Mouse (Mus musculus) embryonic fibroblast, embryonic 13.5 days (primary cell): Measurements from ENCODE around the gene Cldn12.

Source experiments
- CTCF ChIP-seq: IDR thresholded peaks from 2 replicates; pipeline ENCODE4 v1.5.1; 2011; ENCODE audit warnings: mild to moderate bottlenecking, control low read depth, low read length, moderate library complexity, borderline replicate concordance; ENCODE audit not compliant: insufficient read depth
- POLR2A ChIP-seq: IDR thresholded peaks from 2 replicates; pipeline ENCODE4 v1.6.1; 2011; ENCODE audit warnings: low read depth, mild to moderate bottlenecking, control low read depth, low read length, moderate library complexity

DNA sequence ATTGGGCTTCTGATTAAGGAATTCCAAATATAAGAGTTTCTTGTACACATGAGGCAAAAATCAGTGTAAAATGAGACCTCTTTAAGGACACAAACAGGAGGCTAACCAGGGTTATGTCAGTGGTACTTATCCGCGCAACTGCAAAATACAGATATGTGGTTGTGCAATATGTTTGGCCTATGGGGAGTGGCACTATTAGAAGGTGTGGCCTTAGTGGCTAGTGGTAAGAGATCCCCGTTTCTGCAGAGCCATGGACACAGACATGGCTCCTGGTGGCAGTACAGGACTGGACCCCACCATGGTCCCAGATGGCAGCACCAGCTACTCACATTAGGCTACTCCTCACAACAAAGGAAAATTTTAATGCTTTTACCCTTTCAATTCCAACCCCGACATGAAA is 19.7 kb downstream of the Cldn12 start:
- TF ChIP-seq CTCF: no peak
- no peak for TF ChIP-seq POLR2A
